Mouse (Mus musculus): ENCODE measurements around the gene Abcg8.

- TF ChIP-seq SRF (IDR thresholded peaks at IDR 0.05; ENCODE audit: control insufficient read depth, insufficient read length, low read depth) (no peak), POLR2AphosphoS2 (IDR thresholded peaks at IDR 0.05; ENCODE audit: insufficient read length, low read depth) (no peak), POLR2A (IDR thresholded peaks at IDR 0.05; ENCODE audit: insufficient read length, low read depth) (no peak), E2F4 (IDR thresholded peaks at IDR 0.05; ENCODE audit: insufficient read depth) (no peak), MAX (IDR thresholded peaks at IDR 0.05; ENCODE audit: low read depth) (no peak), MYOG (IDR thresholded peaks at IDR 0.05; ENCODE audit: control insufficient read depth in 1 of 3, insufficient read depth in 1 of 3, insufficient read length in 2 of 3, low read depth in 2 of 3) (no peak), TCF3 (IDR thresholded peaks at IDR 0.05; ENCODE audit: insufficient read length, low read depth) (no peak), REST (IDR thresholded peaks at IDR 0.05; ENCODE audit: insufficient read depth, insufficient read length) (no peak), TCF12 (IDR thresholded peaks at IDR 0.05; ENCODE audit: insufficient read depth, poor library complexity, severe bottlenecking) (no peak), CEBPB (IDR thresholded peaks at IDR 0.05; ENCODE audit: insufficient read depth, poor library complexity, severe bottlenecking) (no peak), USF1 (IDR thresholded peaks at IDR 0.05; ENCODE audit: low read depth) (no peak), MYOD1 (IDR thresholded peaks at IDR 0.05; ENCODE audit: control insufficient read depth in 1 of 3, insufficient read length in 2 of 3, low read depth in 2 of 3) (no peak)
Observed at GRCm38 (mm10) chr17:84656205-84656604, 19.9 kb upstream of the Abcg8 start.

Measured in myocyte (in vitro differentiated cells).